21 mouse cellular contexts compared by ENCODE assay signal in genomic region chr1:136532556-136532955, GRCm38 (mm10).
A peak's percentile ranks its signal among the peaks of the same experiment; 100 is the strongest.
DNase-seq lines count a peak whose midpoint lies in the region; ATAC-seq and TF ChIP-seq lines count a peak whose summit lies in the region.
"Had no signal": no experiment of that assay in that cellular context is flagged by ENCODE, and none has a peak within 500 bp of the region (broad histone marks: within the 10 kb centered on the region; RNA-seq: fewer than 3 reads in every experiment).

No protein-coding gene starts in this region.

- ATAC-seq in heart, embryonic 11.5 days (replicated peaks; ENCODE audit: insufficient number of reproducible peaks, low FRiP score, low TSS enrichment), result peak; percentile 67
- peak; percentile 92 for ATAC-seq in liver, embryonic 11.5 days (replicated peaks; ENCODE audit: low FRiP score)
- peak; percentile 84 for ATAC-seq in liver, postnatal 0 days
- no peak for ATAC-seq in kidney, embryonic 14.5 days (ENCODE audit: low FRiP score, low TSS enrichment)
- ATAC-seq: activated CD4-positive, CD25-positive, alpha-beta regulatory T cell, adult 4 months; midbrain, embryonic 13.5 days had no signal

- TF ChIP-seq CTCF in liver, postnatal 0 days (IDR thresholded peaks at IDR 0.05; ENCODE audit: low read depth), result no peak

- no peak overlapping the region for H3K27ac ChIP-seq in heart, embryonic 11.5 days (ENCODE audit: low read depth, low read length)
- H3K27ac ChIP-seq in liver, embryonic 11.5 days (ENCODE audit: low read depth, low read length), result 0 out of 2 replicates have a peak overlapping the region, but pooled peaks have one; percentile 8
- H3K27ac ChIP-seq in liver, postnatal 0 days (ENCODE audit: low read depth), result 0 out of 2 replicates have a peak overlapping the region, but pooled peaks have one; percentile 16
- no peak overlapping the region for H3K27ac ChIP-seq in kidney, embryonic 14.5 days (ENCODE audit: low read depth, low read length)
- H3K27ac ChIP-seq: embryonic facial prominence, embryonic 10.5 days; forebrain, embryonic 10.5 days; kidney, postnatal 0 days; midbrain, embryonic 13.5 days had no signal

- H3K4me1 ChIP-seq in heart, embryonic 11.5 days (ENCODE audit: control insufficient read depth, insufficient read depth, low read length), result no peaks in the 10 kb centered on the region
- peaks cover 6% of the 10 kb centered on the region for H3K4me1 ChIP-seq in liver, embryonic 11.5 days (replicated peaks; ENCODE audit: control insufficient read depth, insufficient read depth, low read length)
- no peaks in the 10 kb centered on the region for H3K4me1 ChIP-seq in liver, postnatal 0 days (ENCODE audit: insufficient read depth)
- no peaks in the 10 kb centered on the region for H3K4me1 ChIP-seq in kidney, embryonic 14.5 days (ENCODE audit: control insufficient read depth, insufficient read depth, low read length)
- H3K4me1 ChIP-seq: embryonic facial prominence, embryonic 10.5 days; forebrain, embryonic 10.5 days; midbrain, embryonic 13.5 days had no signal

- DNase-seq in heart, postnatal 10 days, result no peak
- DNase-seq in c-Kit-positive CD71-negative TER-119-negative erythroid progenitor cells, embryonic 14.5 days (ENCODE audit: low read depth), result peak; percentile 17
- no peak for DNase-seq in liver, embryonic 11.5 days (ENCODE audit: low spot score)
- no peak for DNase-seq in liver, postnatal 0 days
- no peak for DNase-seq in right cerebral cortex, adult 2 months (ENCODE audit: low spot score in 2 of 2)
- no peak for DNase-seq in neural tube, embryonic 10.5 days (ENCODE audit: extremely low spot score, low spot score)
- DNase-seq: adrenal gland, adult 8-10 months; cerebellum, adult 9-11 months; gastrocnemius, postnatal 36 days; kidney, adult 11 months; lung, adult 18-20 months; lung, postnatal 14 days; right cerebral cortex, postnatal 14 days; thymus, postnatal 14 days had no signal

- intact Hi-C loops in heart, postnatal 10 days (cut with DNase I), result no loop called here

- no peak overlapping the region for H3K4me3 ChIP-seq in heart, embryonic 11.5 days (ENCODE audit: low read depth, low read length)
- H3K4me3 ChIP-seq in liver, embryonic 11.5 days (ENCODE audit: low read depth, low read length), result no peak overlapping the region
- H3K4me3 ChIP-seq in liver, postnatal 0 days (ENCODE audit: low read depth, low read length), result no peak overlapping the region
- no peak overlapping the region for H3K4me3 ChIP-seq in kidney, embryonic 14.5 days (ENCODE audit: low read length)
- H3K4me3 ChIP-seq: embryonic facial prominence, embryonic 10.5 days; forebrain, embryonic 10.5 days; midbrain, embryonic 13.5 days had no signal

- WGBS in heart, embryonic 11.5 days (ENCODE audit: insufficient replicate concordance), result 71% methylated on average over 3 of the region's 3 CpGs
- WGBS in liver, embryonic 11.5 days, result 51% methylated on average over 3 of the region's 3 CpGs
- 63% methylated on average over 3 of the region's 3 CpGs for WGBS in liver, postnatal 0 days (ENCODE audit: insufficient replicate concordance)
- 85% methylated on average over 3 of the region's 3 CpGs for WGBS in kidney, embryonic 14.5 days

- peaks cover 5% of the 10 kb centered on the region; the same call in 1 of the 2 replicates for H3K36me3 ChIP-seq in heart, embryonic 11.5 days (ENCODE audit: control insufficient read depth, insufficient read depth, low read length)
- peaks cover 8% of the 10 kb centered on the region; the same call in 1 of the 2 replicates for H3K36me3 ChIP-seq in liver, embryonic 11.5 days (ENCODE audit: control insufficient read depth, insufficient read depth, low read length)
- peaks cover 11% of the 10 kb centered on the region for H3K36me3 ChIP-seq in liver, postnatal 0 days (replicated peaks; ENCODE audit: insufficient read depth, low read length)
- peaks cover 17% of the 10 kb centered on the region; the same call in 1 of the 2 replicates for H3K36me3 ChIP-seq in kidney, embryonic 14.5 days (ENCODE audit: control insufficient read depth, insufficient read depth, low read length)

- peak; percentile 51; the same call in 1 of the 2 replicates for TF ChIP-seq EP300 in liver, postnatal 0 days (IDR thresholded peaks at IDR 0.05; ENCODE audit: low read depth)

- no peaks in the 10 kb centered on the region for H3K27me3 ChIP-seq in heart, embryonic 11.5 days (ENCODE audit: control insufficient read depth, insufficient read depth, low read length)
- H3K27me3 ChIP-seq in liver, embryonic 11.5 days (replicated peaks; ENCODE audit: control insufficient read depth, insufficient read depth, low read length), result no peaks in the 10 kb centered on the region
- no peaks in the 10 kb centered on the region for H3K27me3 ChIP-seq in liver, postnatal 0 days (ENCODE audit: insufficient read depth, low read length)
- no peaks in the 10 kb centered on the region for H3K27me3 ChIP-seq in kidney, embryonic 14.5 days (ENCODE audit: control insufficient read depth, insufficient read depth, low read length)
- H3K27me3 ChIP-seq: midbrain, embryonic 13.5 days had no signal

- H3K9me3 ChIP-seq in heart, embryonic 11.5 days (replicated peaks; ENCODE audit: control insufficient read depth, low read length), result no peaks in the 10 kb centered on the region
- H3K9me3 ChIP-seq in liver, embryonic 11.5 days (ENCODE audit: control insufficient read depth, low read length), result no peaks in the 10 kb centered on the region
- no peaks in the 10 kb centered on the region for H3K9me3 ChIP-seq in liver, postnatal 0 days (ENCODE audit: low read length)
- no peaks in the 10 kb centered on the region for H3K9me3 ChIP-seq in kidney, embryonic 14.5 days (ENCODE audit: control insufficient read depth, low read length)
- H3K9me3 ChIP-seq: embryonic facial prominence, embryonic 10.5 days; midbrain, embryonic 13.5 days had no signal

- no peak overlapping the region for H3K9ac ChIP-seq in heart, embryonic 11.5 days (ENCODE audit: low read depth, low read length)
- H3K9ac ChIP-seq in liver, embryonic 11.5 days (ENCODE audit: low read depth, low read length), result no peak overlapping the region
- no peak overlapping the region for H3K9ac ChIP-seq in liver, postnatal 0 days (replicated peaks)
- no peak overlapping the region for H3K9ac ChIP-seq in kidney, embryonic 14.5 days (ENCODE audit: low read depth, low read length)
- H3K9ac ChIP-seq: midbrain, embryonic 13.5 days had no signal

- no peak overlapping the region for H3K4me2 ChIP-seq in heart, embryonic 11.5 days
- H3K4me2 ChIP-seq in liver, embryonic 11.5 days, result no peak overlapping the region
- no peak overlapping the region for H3K4me2 ChIP-seq in liver, postnatal 0 days (ENCODE audit: low read depth, low read length)
- no peak overlapping the region for H3K4me2 ChIP-seq in kidney, embryonic 14.5 days (replicated peaks; ENCODE audit: low read depth, low read length)
- H3K4me2 ChIP-seq: midbrain, embryonic 13.5 days had no signal

Comparison
In these comparisons a context has a peak if more than half of its experiments do, and no peak if none do; other contexts are left out.
1. H3K27ac ChIP-seq: peak in liver, embryonic 11.5 days (single experiment) and liver, postnatal 0 days (single experiment); none in heart, embryonic 11.5 days (single experiment) and kidney, embryonic 14.5 days (single experiment).